Mouse (Mus musculus) bone marrow, adult 2 months (tissue): ENCODE results near the gene Fam104a.

ENCODE experiments used
- CTCF ChIP-seq: fragments of 200-500 bp; IDR thresholded peaks from 2 replicates; pipeline ENCODE4 v1.5.1; 2011; ENCODE audit warnings: low read length, control low read depth; ENCODE audit not compliant: control insufficient read depth, insufficient read depth
- POLR2A ChIP-seq: fragments of 200-500 bp; IDR thresholded peaks from 2 replicates; pipeline ENCODE4 v1.6.1; 2011; ENCODE audit warnings: low read depth, mild to moderate bottlenecking, control low read depth, low read length, borderline replicate concordance; ENCODE audit not compliant: control insufficient read depth

GRCm38 (mm10) chr11:113611664-113612611 is 72.0 kb downstream of the Fam104a start:
- TF ChIP-seq CTCF: peak; percentile 71
- TF ChIP-seq POLR2A: no peak
